Mouse (Mus musculus): ENCODE results near the gene Bcl11b. TPM values are rescaled to one million over a fixed set of nuclear protein-coding genes. Genes with fewer than 3 reads are reported as not detected.

Bcl11b gene
- polyA plus RNA-seq, 1 experiment from 2014 or later = 9.0 TPM

GRCm38 (mm10) chr12:107969841-107970371, 33.5 kb downstream of the Bcl11b start:
- H3K4me1 ChIP-seq (ENCODE audit: control insufficient read depth, insufficient read depth, low read length) = peaks cover 25% of the 10 kb centered on the region
- H3K4me2 ChIP-seq (ENCODE audit: low read depth, low read length) = no peak overlapping the region
- no peaks in the 10 kb centered on the region for H3K27me3 ChIP-seq (ENCODE audit: control insufficient read depth, insufficient read depth, low read length)
- no peak overlapping the region for H3K27ac ChIP-seq (ENCODE audit: low read length)
- H3K9me3 ChIP-seq (replicated peaks; ENCODE audit: control insufficient read depth, low read length) = peaks cover 4% of the 10 kb centered on the region; the same call in 1 of the 2 replicates
- no peak overlapping the region for H3K4me3 ChIP-seq (ENCODE audit: low read length)
- WGBS = 47% methylated on average over 18 of the region's 18 CpGs
- H3K36me3 ChIP-seq (ENCODE audit: control insufficient read depth, insufficient read depth) = no peaks in the 10 kb centered on the region
- H3K9ac ChIP-seq (ENCODE audit: low read length) = no peak overlapping the region
- ATAC-seq (replicated peaks; ENCODE audit: extremely low read depth, insufficient read depth, low FRiP score) = no peak

GRCm38 (mm10) chr12:107969126-107969525, 34.3 kb downstream of the Bcl11b start:
- no peaks in the 10 kb centered on the region for H3K27me3 ChIP-seq (ENCODE audit: control insufficient read depth, insufficient read depth, low read length)
- H3K4me1 ChIP-seq (ENCODE audit: control insufficient read depth, insufficient read depth, low read length) = peaks cover 25% of the 10 kb centered on the region
- no peak overlapping the region for H3K9ac ChIP-seq (ENCODE audit: low read length)
- H3K4me3 ChIP-seq (ENCODE audit: low read length) = no peak overlapping the region
- H3K4me2 ChIP-seq (ENCODE audit: low read depth, low read length) = no peak overlapping the region
- H3K9me3 ChIP-seq (replicated peaks; ENCODE audit: control insufficient read depth, low read length) = peaks cover 4% of the 10 kb centered on the region; the same call in 1 of the 2 replicates
- no peaks in the 10 kb centered on the region for H3K36me3 ChIP-seq (ENCODE audit: control insufficient read depth, insufficient read depth)
- no peak for ATAC-seq (replicated peaks; ENCODE audit: extremely low read depth, insufficient read depth, low FRiP score)
- 85% methylated on average over 8 of the region's 8 CpGs for WGBS
- H3K27ac ChIP-seq (ENCODE audit: low read length) = no peak overlapping the region

- Histone ChIP-seq H3K4me1 (ENCODE audit: control insufficient read depth, insufficient read depth, low read length) (peaks cover 27% of the 10 kb centered on the region), H3K4me2 (ENCODE audit: low read depth, low read length) (no peak overlapping the region), H3K4me3 (ENCODE audit: low read length) (no peak overlapping the region), H3K9me3 (replicated peaks; ENCODE audit: control insufficient read depth, low read length) (peaks cover 4% of the 10 kb centered on the region; the same call in 1 of the 2 replicates), H3K9ac (ENCODE audit: low read length) (no peak overlapping the region), H3K36me3 (ENCODE audit: control insufficient read depth, insufficient read depth) (no peaks in the 10 kb centered on the region), H3K27ac (ENCODE audit: low read length) (no peak overlapping the region), H3K27me3 (ENCODE audit: control insufficient read depth, insufficient read depth, low read length) (no peaks in the 10 kb centered on the region)
- WGBS = 82% methylated on average over 3 of the region's 3 CpGs
- no peak for ATAC-seq (replicated peaks; ENCODE audit: extremely low read depth, insufficient read depth, low FRiP score)
These were observed 35.1 kb downstream of the Bcl11b start for GRCm38 (mm10) chr12:107968331-107968730.

- Histone ChIP-seq H3K27ac (ENCODE audit: low read length) (no peak overlapping the region), H3K9ac (ENCODE audit: low read length) (no peak overlapping the region), H3K4me3 (ENCODE audit: low read length) (no peak overlapping the region), H3K36me3 (ENCODE audit: control insufficient read depth, insufficient read depth) (no peaks in the 10 kb centered on the region), H3K9me3 (replicated peaks; ENCODE audit: control insufficient read depth, low read length) (peaks cover 4% of the 10 kb centered on the region; the same call in 1 of the 2 replicates), H3K4me2 (ENCODE audit: low read depth, low read length) (no peak overlapping the region), H3K27me3 (ENCODE audit: control insufficient read depth, insufficient read depth, low read length) (no peaks in the 10 kb centered on the region), H3K4me1 (ENCODE audit: control insufficient read depth, insufficient read depth, low read length) (peaks cover 22% of the 10 kb centered on the region)
- WGBS = 82% methylated on average over 7 of the region's 7 CpGs
- ATAC-seq (replicated peaks; ENCODE audit: extremely low read depth, insufficient read depth, low FRiP score) = no peak
These were observed 36.4 kb downstream of the Bcl11b start for GRCm38 (mm10) chr12:107967026-107967425.

- H3K9ac ChIP-seq (ENCODE audit: low read length) = no peak overlapping the region
- H3K27ac ChIP-seq (ENCODE audit: low read length) = no peak overlapping the region
- H3K36me3 ChIP-seq (ENCODE audit: control insufficient read depth, insufficient read depth) = no peaks in the 10 kb centered on the region
- ATAC-seq (replicated peaks; ENCODE audit: extremely low read depth, insufficient read depth, low FRiP score) = no peak
- peaks cover 37% of the 10 kb centered on the region for H3K4me1 ChIP-seq (ENCODE audit: control insufficient read depth, insufficient read depth, low read length)
- H3K27me3 ChIP-seq (ENCODE audit: control insufficient read depth, insufficient read depth, low read length) = no peaks in the 10 kb centered on the region
- peaks cover 4% of the 10 kb centered on the region; the same call in 1 of the 2 replicates for H3K9me3 ChIP-seq (replicated peaks; ENCODE audit: control insufficient read depth, low read length)
- H3K4me3 ChIP-seq (ENCODE audit: low read length) = no peak overlapping the region
- no peak overlapping the region for H3K4me2 ChIP-seq (ENCODE audit: low read depth, low read length)
- 85% methylated on average over 12 of the region's 12 CpGs for WGBS
These were observed 38.3 kb downstream of the Bcl11b start for GRCm38 (mm10) chr12:107965103-107965502.

- Histone ChIP-seq H3K27me3 (ENCODE audit: control insufficient read depth, insufficient read depth, low read length) (no peaks in the 10 kb centered on the region), H3K9me3 (replicated peaks; ENCODE audit: control insufficient read depth, low read length) (no peaks in the 10 kb centered on the region), H3K4me3 (ENCODE audit: low read length) (no peak overlapping the region), H3K4me1 (ENCODE audit: control insufficient read depth, insufficient read depth, low read length) (peaks cover 35% of the 10 kb centered on the region), H3K9ac (ENCODE audit: low read length) (no peak overlapping the region), H3K27ac (ENCODE audit: low read length) (no peak overlapping the region), H3K4me2 (ENCODE audit: low read depth, low read length) (no peak overlapping the region), H3K36me3 (ENCODE audit: control insufficient read depth, insufficient read depth) (no peaks in the 10 kb centered on the region)
- 85% methylated on average over 14 of the region's 14 CpGs for WGBS
- no peak for ATAC-seq (replicated peaks; ENCODE audit: extremely low read depth, insufficient read depth, low FRiP score)
These were observed 38.9 kb downstream of the Bcl11b start for GRCm38 (mm10) chr12:107964396-107965085.

- ATAC-seq (replicated peaks; ENCODE audit: extremely low read depth, insufficient read depth, low FRiP score) = no peak
These were observed 40.5 kb downstream of the Bcl11b start for GRCm38 (mm10) chr12:107962852-107963251.

GRCm38 (mm10) chr12:107961843-107962242, 41.6 kb downstream of the Bcl11b start:
- no peak overlapping the region for H3K9ac ChIP-seq (ENCODE audit: low read length)
- H3K4me3 ChIP-seq (ENCODE audit: low read length) = no peak overlapping the region
- no peak overlapping the region for H3K4me2 ChIP-seq (ENCODE audit: low read depth, low read length)
- no peak for ATAC-seq (replicated peaks; ENCODE audit: extremely low read depth, insufficient read depth, low FRiP score)
- H3K4me1 ChIP-seq (ENCODE audit: control insufficient read depth, insufficient read depth, low read length) = peaks cover 32% of the 10 kb centered on the region
- no peaks in the 10 kb centered on the region for H3K36me3 ChIP-seq (ENCODE audit: control insufficient read depth, insufficient read depth)
- H3K27ac ChIP-seq (ENCODE audit: low read length) = no peak overlapping the region
- H3K9me3 ChIP-seq (replicated peaks; ENCODE audit: control insufficient read depth, low read length) = no peaks in the 10 kb centered on the region
- WGBS = 81% methylated on average over 15 of the region's 15 CpGs
- H3K27me3 ChIP-seq (ENCODE audit: control insufficient read depth, insufficient read depth, low read length) = no peaks in the 10 kb centered on the region

More at GRCm38 (mm10) chr12:107962852-107963251, 40.5 kb downstream of the Bcl11b start:
- peak overlapping the region; percentile 33; the same call in 1 of the 2 replicates for H3K27ac ChIP-seq (ENCODE audit: low read length)
- 29% methylated on average over 7 of the region's 7 CpGs for WGBS
- peaks cover 35% of the 10 kb centered on the region for H3K4me1 ChIP-seq (ENCODE audit: control insufficient read depth, insufficient read depth, low read length)
- H3K4me3 ChIP-seq (ENCODE audit: low read length) = no peak overlapping the region
- H3K9me3 ChIP-seq (replicated peaks; ENCODE audit: control insufficient read depth, low read length) = no peaks in the 10 kb centered on the region
- peak overlapping the region; percentile 27 for H3K4me2 ChIP-seq (ENCODE audit: low read depth, low read length)
- no peaks in the 10 kb centered on the region for H3K27me3 ChIP-seq (ENCODE audit: control insufficient read depth, insufficient read depth, low read length)
- H3K36me3 ChIP-seq (ENCODE audit: control insufficient read depth, insufficient read depth) = no peaks in the 10 kb centered on the region
- no peak overlapping the region for H3K9ac ChIP-seq (ENCODE audit: low read length)

GRCm38 (mm10) chr12:107960789-107961491, 42.5 kb downstream of the Bcl11b start:
- no peak overlapping the region for H3K9ac ChIP-seq (ENCODE audit: low read length)
- H3K27ac ChIP-seq (ENCODE audit: low read length) = peak overlapping the region; percentile 56
- peak overlapping the region; percentile 41 for H3K4me2 ChIP-seq (ENCODE audit: low read depth, low read length)
- peak; percentile 90 for ATAC-seq (replicated peaks; ENCODE audit: extremely low read depth, insufficient read depth, low FRiP score)
- no peaks in the 10 kb centered on the region for H3K9me3 ChIP-seq (replicated peaks; ENCODE audit: control insufficient read depth, low read length)
- H3K27me3 ChIP-seq (ENCODE audit: control insufficient read depth, insufficient read depth, low read length) = no peaks in the 10 kb centered on the region
- peaks cover 32% of the 10 kb centered on the region for H3K4me1 ChIP-seq (ENCODE audit: control insufficient read depth, insufficient read depth, low read length)
- 29% methylated on average over 12 of the region's 12 CpGs for WGBS
- no peak overlapping the region for H3K4me3 ChIP-seq (ENCODE audit: low read length)
- H3K36me3 ChIP-seq (ENCODE audit: control insufficient read depth, insufficient read depth) = no peaks in the 10 kb centered on the region
